12 mouse cellular contexts compared by ENCODE assay signal in the genomic region with DNA sequence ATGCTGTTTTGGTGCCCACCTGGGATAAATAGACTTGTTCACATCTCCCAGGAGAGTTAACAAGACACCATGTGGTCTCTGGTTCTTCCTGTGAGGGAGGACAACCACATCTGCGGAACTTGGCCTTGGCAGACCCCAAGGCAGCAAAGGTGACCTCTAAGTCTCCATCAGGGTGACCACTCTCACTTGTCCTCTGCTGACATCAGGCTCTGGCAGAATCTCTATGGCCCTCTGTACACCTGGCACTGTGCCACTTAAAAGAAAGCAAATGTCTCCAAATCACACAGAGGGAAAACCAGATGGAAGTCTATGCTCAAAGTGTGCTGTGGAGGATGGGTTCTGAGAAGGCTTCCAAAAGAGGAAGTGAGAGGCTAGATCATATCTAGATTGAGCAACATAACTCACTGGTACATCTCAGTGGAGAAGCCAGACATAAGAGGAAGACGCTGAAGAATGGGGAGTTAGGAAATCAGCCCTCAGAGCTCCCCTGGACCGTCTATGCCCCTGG. TPM values are rescaled to one million over a fixed set of nuclear protein-coding genes. Genes with fewer than 3 reads are reported as not detected.
DNase-seq lines count a peak whose midpoint lies in the region; ATAC-seq and TF ChIP-seq lines count a peak whose summit lies in the region.
"Had no signal": no experiment of that assay in that cellular context is flagged by ENCODE, and none has a peak within 500 bp of the region (broad histone marks: within the 10 kb centered on the region; RNA-seq: fewer than 3 reads in every experiment).

No protein-coding gene starts in this region.

- H3K4me1 ChIP-seq in heart, embryonic 12.5 days (replicated peaks), result no peaks in the 10 kb centered on the region
- peaks cover 8% of the 10 kb centered on the region; the same call in 1 of the 2 replicates for H3K4me1 ChIP-seq in liver, postnatal 0 days (ENCODE audit: insufficient read depth)
- H3K4me1 ChIP-seq: forebrain, embryonic 12.5 days had no signal

- H3K9ac ChIP-seq in heart, embryonic 12.5 days, result no peak overlapping the region
- no peak overlapping the region for H3K9ac ChIP-seq in liver, postnatal 0 days (replicated peaks)
- H3K9ac ChIP-seq: forebrain, embryonic 12.5 days had no signal

- H3K4me3 ChIP-seq in heart, embryonic 12.5 days, result no peak overlapping the region
- H3K4me3 ChIP-seq in liver, postnatal 0 days (ENCODE audit: low read depth, low read length), result no peak overlapping the region
- H3K4me3 ChIP-seq: forebrain, embryonic 12.5 days had no signal

- ATAC-seq in heart, embryonic 12.5 days (ENCODE audit: insufficient number of reproducible peaks, low FRiP score), result no peak
- peak; percentile 74 for ATAC-seq in liver, postnatal 0 days

- 59% methylated on average over 3 of the region's 3 CpGs for WGBS in heart, embryonic 12.5 days
- WGBS in liver, postnatal 0 days (ENCODE audit: insufficient replicate concordance), result 23% methylated on average over 3 of the region's 3 CpGs

- H3K9me3 ChIP-seq in heart, embryonic 12.5 days (replicated peaks), result 0 out of 2 replicates have a peak, but pooled peaks cover 5% of the 10 kb centered on the region
- H3K9me3 ChIP-seq in liver, postnatal 0 days (ENCODE audit: low read length), result no peaks in the 10 kb centered on the region
- H3K9me3 ChIP-seq: forebrain, embryonic 12.5 days had no signal

- H3K4me2 ChIP-seq in heart, embryonic 12.5 days, result no peak overlapping the region
- H3K4me2 ChIP-seq in liver, postnatal 0 days (ENCODE audit: low read depth, low read length), result peak overlapping the region; percentile 44; the same call in 1 of the 2 replicates
- H3K4me2 ChIP-seq: forebrain, embryonic 12.5 days had no signal

- no peak for TF ChIP-seq EP300 in liver, postnatal 0 days (IDR thresholded peaks at IDR 0.05; ENCODE audit: low read depth)

- TF ChIP-seq CTCF in liver, postnatal 0 days (IDR thresholded peaks at IDR 0.05; ENCODE audit: low read depth), result no peak

- DNase-seq in heart, adult 11 months, result peak; percentile 97
- DNase-seq in retina, embryonic 14.5 days (ENCODE audit: low spot score), result peak; percentile 0
- DNase-seq in retina, postnatal 1 day, result no peak
- DNase-seq in liver, postnatal 0 days, result peak; percentile 21
- DNase-seq in spleen, postnatal 4 days (ENCODE audit: low spot score in 2 of 2), result peak; percentile 36 to 72
- DNase-seq in right cerebral cortex, postnatal 4 days, result no peak
- no peak for DNase-seq in T-cell, adult 2 months (ENCODE audit: low spot score)

- H3K36me3 ChIP-seq in heart, embryonic 12.5 days, result no peaks in the 10 kb centered on the region
- no peaks in the 10 kb centered on the region for H3K36me3 ChIP-seq in liver, postnatal 0 days (replicated peaks; ENCODE audit: insufficient read depth, low read length)
- H3K36me3 ChIP-seq: forebrain, embryonic 12.5 days had no signal

- no peaks in the 10 kb centered on the region for H3K27me3 ChIP-seq in heart, embryonic 12.5 days (replicated peaks)
- no peaks in the 10 kb centered on the region for H3K27me3 ChIP-seq in liver, postnatal 0 days (ENCODE audit: insufficient read depth, low read length)
- H3K27me3 ChIP-seq: forebrain, embryonic 12.5 days had no signal

- no peak overlapping the region for H3K27ac ChIP-seq in heart, embryonic 12.5 days (ENCODE audit: poor library complexity, severe bottlenecking)
- peak overlapping the region; percentile 77 for H3K27ac ChIP-seq in liver, postnatal 0 days (ENCODE audit: low read depth)
- H3K27ac ChIP-seq: forebrain, embryonic 12.5 days had no signal

RNA-seq across cellular contexts. Expression of a gene that starts 1.2 kb away (rescaled TPM):
- 0.18 and 0.32 TPM in 2 replicates for polyA plus RNA-seq in heart, embryonic 12.5 days (2016; fragmentation: Nextera tagmentation; extraction: Ambion mirVana)
- 4.8 and 5.8 TPM in 2 replicates for polyA plus RNA-seq in liver, postnatal 0 days (2015; fragmentation: Nextera tagmentation; extraction: Ambion mirVana)

RNA-seq across cellular contexts. Expression of a gene that starts 32.8 kb away (rescaled TPM):
- polyA plus RNA-seq in heart, embryonic 12.5 days (2016; fragmentation: Nextera tagmentation; extraction: Ambion mirVana), result not detected in 2 replicates
- polyA plus RNA-seq in liver, postnatal 0 days (2015; fragmentation: Nextera tagmentation; extraction: Ambion mirVana), result not detected in 2 replicates
- polyA plus RNA-seq: cortical plate, adult 2 months; forebrain, embryonic 12.5 days; heart, embryonic 16.5 days; testis, adult 2 months had no signal

RNA-seq across cellular contexts. Expression of a gene that starts 57.4 kb away (rescaled TPM):
- 14.6 and 14.9 TPM in 2 replicates for polyA plus RNA-seq in heart, embryonic 12.5 days (2016; fragmentation: Nextera tagmentation; extraction: Ambion mirVana)
- polyA plus RNA-seq in liver, postnatal 0 days (2015; fragmentation: Nextera tagmentation; extraction: Ambion mirVana), result 5.0 and 5.6 TPM in 2 replicates

Comparison
In these comparisons a context has a peak if more than half of its experiments do, and no peak if none do; other contexts are left out.
1. DNase-seq: peak in heart, adult 11 months (single experiment), retina, embryonic 14.5 days (single experiment), liver, postnatal 0 days (single experiment) and spleen, postnatal 4 days (2 of 2); none in retina, postnatal 1 day (single experiment), right cerebral cortex, postnatal 4 days (single experiment) and T-cell, adult 2 months (single experiment).